ENCODE assay signal across 8 mouse cellular contexts in the genomic region with DNA sequence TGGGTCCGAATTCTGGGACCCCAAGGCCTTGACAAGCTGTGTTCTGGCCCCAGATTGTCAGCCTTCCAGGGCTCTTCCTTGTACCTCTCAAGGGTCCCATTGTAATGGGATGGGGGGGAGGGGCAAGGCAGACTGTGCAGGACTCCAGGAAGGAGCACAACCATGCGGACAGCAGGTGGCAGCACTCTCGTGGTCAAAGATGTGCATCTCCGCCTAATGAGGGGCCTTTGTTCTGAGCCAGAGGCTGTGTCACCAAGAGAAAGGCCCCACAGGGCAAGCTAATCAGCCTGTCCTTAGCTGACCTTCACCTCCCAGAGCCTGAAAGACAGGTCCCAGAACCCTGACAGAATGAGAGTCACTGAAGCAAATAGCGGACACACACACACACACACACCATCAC.
DNase-seq lines count a peak whose midpoint lies in the region; ATAC-seq lines count a peak whose summit lies in the region.

No protein-coding gene starts in this region.

- H3K27me3 ChIP-seq in embryonic facial prominence, embryonic 14.5 days (replicated peaks; ENCODE audit: control insufficient read depth, insufficient read depth, low read length) = no peaks in the 10 kb centered on the region
- no peaks in the 10 kb centered on the region for H3K27me3 ChIP-seq in limb, embryonic 12.5 days
- no peaks in the 10 kb centered on the region for H3K27me3 ChIP-seq in midbrain, embryonic 15.5 days (replicated peaks)

- WGBS in embryonic facial prominence, embryonic 14.5 days = 23% methylated on average over 5 of the region's 5 CpGs
- 46% methylated on average over 5 of the region's 5 CpGs for WGBS in limb, embryonic 12.5 days
- 21% methylated on average over 5 of the region's 5 CpGs for WGBS in midbrain, embryonic 15.5 days

- H3K27ac ChIP-seq in embryonic facial prominence, embryonic 14.5 days (replicated peaks; ENCODE audit: low read depth, low read length) = no peak overlapping the region
- 0 out of 2 replicates have a peak overlapping the region, but pooled peaks have one; percentile 41 for H3K27ac ChIP-seq in limb, embryonic 12.5 days
- no peak overlapping the region for H3K27ac ChIP-seq in midbrain, embryonic 15.5 days

- H3K4me2 ChIP-seq in embryonic facial prominence, embryonic 14.5 days (ENCODE audit: low read depth, low read length) = no peak overlapping the region
- no peak overlapping the region for H3K4me2 ChIP-seq in limb, embryonic 12.5 days
- H3K4me2 ChIP-seq in midbrain, embryonic 15.5 days = no peak overlapping the region

- no peak overlapping the region for H3K9ac ChIP-seq in embryonic facial prominence, embryonic 14.5 days (ENCODE audit: low read depth, low read length)
- 0 out of 2 replicates have a peak overlapping the region, but pooled peaks have one; percentile 23 for H3K9ac ChIP-seq in limb, embryonic 12.5 days (replicated peaks)
- H3K9ac ChIP-seq in midbrain, embryonic 15.5 days = no peak overlapping the region

- H3K4me3 ChIP-seq in embryonic facial prominence, embryonic 14.5 days (ENCODE audit: low read depth, low read length) = no peak overlapping the region
- H3K4me3 ChIP-seq in limb, embryonic 12.5 days (replicated peaks) = no peak overlapping the region
- H3K4me3 ChIP-seq in midbrain, embryonic 15.5 days = no peak overlapping the region

- no peaks in the 10 kb centered on the region for H3K9me3 ChIP-seq in embryonic facial prominence, embryonic 14.5 days (ENCODE audit: control insufficient read depth, low read length)
- H3K9me3 ChIP-seq in limb, embryonic 12.5 days = no peaks in the 10 kb centered on the region
- H3K9me3 ChIP-seq in midbrain, embryonic 15.5 days = no peaks in the 10 kb centered on the region

- peak; percentile 79 for ATAC-seq in embryonic facial prominence, embryonic 14.5 days (ENCODE audit: low read depth)
- ATAC-seq in limb, embryonic 12.5 days (ENCODE audit: insufficient number of reproducible peaks, insufficient read depth, low FRiP score, low TSS enrichment, low read depth) = peak; percentile 63; the same call in 1 of the 2 replicates
- peak; percentile 88 for ATAC-seq in midbrain, embryonic 15.5 days (replicated peaks)

- DNase-seq in thymus, adult 18-20 months = peak; percentile 34 to 46
- no peak for DNase-seq in thymus, postnatal 0 days (ENCODE audit: low spot score)
- DNase-seq in embryonic facial prominence, embryonic 14.5 days (ENCODE audit: low spot score) = peak; percentile 93
- DNase-seq in heart, adult 8-10 months (ENCODE audit: low spot score) = peak; percentile 77
- peak; percentile 89 to 93 for DNase-seq in kidney, adult 8-10 months
- DNase-seq in spleen, postnatal 10 days (ENCODE audit: low spot score in 2 of 2) = peak; percentile 22 to 73

- H3K36me3 ChIP-seq in embryonic facial prominence, embryonic 14.5 days (ENCODE audit: control insufficient read depth, insufficient read depth, low read length) = no peaks in the 10 kb centered on the region
- H3K36me3 ChIP-seq in limb, embryonic 12.5 days = no peaks in the 10 kb centered on the region
- H3K36me3 ChIP-seq in midbrain, embryonic 15.5 days (replicated peaks) = no peaks in the 10 kb centered on the region

- H3K4me1 ChIP-seq in embryonic facial prominence, embryonic 14.5 days (ENCODE audit: control insufficient read depth, insufficient read depth, low read length) = peaks cover 11% of the 10 kb centered on the region; the same call in 1 of the 2 replicates
- peaks cover 32% of the 10 kb centered on the region for H3K4me1 ChIP-seq in limb, embryonic 12.5 days (replicated peaks)
- peaks cover 16% of the 10 kb centered on the region for H3K4me1 ChIP-seq in midbrain, embryonic 15.5 days
